In genomic region chr14:20029606-20030005, GRCm38 (mm10) we compare ENCODE assay signal across 28 mouse cellular contexts. TPM values are rescaled to one million over a fixed set of nuclear protein-coding genes. Genes with fewer than 3 reads are reported as not detected.
A peak's percentile ranks its signal among the peaks of the same experiment; 100 is the strongest.
DNase-seq lines count a peak whose midpoint lies in the region; ATAC-seq lines count a peak whose summit lies in the region.
"Had no signal": no experiment of that assay in that cellular context is flagged by ENCODE, and none has a peak within 500 bp of the region (broad histone marks: within the 10 kb centered on the region; RNA-seq: fewer than 3 reads in every experiment).

No protein-coding gene starts in this region.

- H3K4me3 ChIP-seq in forebrain, embryonic 10.5 days: no peak overlapping the region
- no peak overlapping the region for H3K4me3 ChIP-seq in forebrain, embryonic 16.5 days (replicated peaks; ENCODE audit: low read length)
- H3K4me3 ChIP-seq in hindbrain, embryonic 10.5 days: no peak overlapping the region
- no peak overlapping the region for H3K4me3 ChIP-seq in hindbrain, embryonic 16.5 days (ENCODE audit: low read length)
- H3K4me3 ChIP-seq: embryonic facial prominence, embryonic 13.5 days; embryonic facial prominence, embryonic 15.5 days; erythroblast, embryonic 14.5 days; forebrain, embryonic 12.5 days had no signal

- H3K4me2 ChIP-seq in forebrain, embryonic 16.5 days (ENCODE audit: low read length): no peak overlapping the region
- no peak overlapping the region for H3K4me2 ChIP-seq in hindbrain, embryonic 16.5 days (ENCODE audit: low read length)
- H3K4me2 ChIP-seq: embryonic facial prominence, embryonic 13.5 days; embryonic facial prominence, embryonic 15.5 days; forebrain, embryonic 12.5 days had no signal

- no peaks in the 10 kb centered on the region for H3K9me3 ChIP-seq in forebrain, embryonic 10.5 days
- no peaks in the 10 kb centered on the region for H3K9me3 ChIP-seq in forebrain, embryonic 16.5 days (ENCODE audit: control insufficient read depth, low read length)
- no peaks in the 10 kb centered on the region for H3K9me3 ChIP-seq in hindbrain, embryonic 10.5 days
- H3K9me3 ChIP-seq in hindbrain, embryonic 16.5 days (ENCODE audit: control insufficient read depth, low read length): no peaks in the 10 kb centered on the region
- H3K9me3 ChIP-seq: embryonic facial prominence, embryonic 13.5 days; embryonic facial prominence, embryonic 15.5 days; forebrain, embryonic 12.5 days; G1E had no signal

- no peak overlapping the region for H3K9ac ChIP-seq in forebrain, embryonic 16.5 days (replicated peaks; ENCODE audit: low read depth, low read length)
- no peak overlapping the region for H3K9ac ChIP-seq in hindbrain, embryonic 16.5 days (ENCODE audit: low read depth, low read length)
- H3K9ac ChIP-seq: embryonic facial prominence, embryonic 13.5 days; embryonic facial prominence, embryonic 15.5 days; forebrain, embryonic 12.5 days; forebrain, postnatal 0 days had no signal

- no peak for ATAC-seq in forebrain, embryonic 16.5 days
- no peak for ATAC-seq in hindbrain, embryonic 16.5 days
- ATAC-seq: activated CD4-positive, CD25-positive, alpha-beta regulatory T cell, adult 4 months; CD4-positive, CD25-positive, alpha-beta regulatory T cell, adult 4 months; forebrain, embryonic 14.5 days; forebrain, postnatal 0 days; Patski had no signal

- peaks cover 19% of the 10 kb centered on the region for H3K4me1 ChIP-seq in forebrain, embryonic 10.5 days
- no peaks in the 10 kb centered on the region for H3K4me1 ChIP-seq in forebrain, embryonic 16.5 days (replicated peaks; ENCODE audit: control insufficient read depth, insufficient read depth, low read length)
- H3K4me1 ChIP-seq in hindbrain, embryonic 10.5 days (replicated peaks): peaks cover 11% of the 10 kb centered on the region
- no peaks in the 10 kb centered on the region for H3K4me1 ChIP-seq in hindbrain, embryonic 16.5 days (ENCODE audit: control insufficient read depth, insufficient read depth, low read depth, low read length)
- H3K4me1 ChIP-seq: embryonic facial prominence, embryonic 15.5 days; forebrain, embryonic 12.5 days had no signal

- DNase-seq in forebrain, embryonic 10.5 days (ENCODE audit: extremely low spot score, low spot score): no peak
- DNase-seq in hindbrain, embryonic 10.5 days (ENCODE audit: low spot score): no peak
- peak; percentile 82 for DNase-seq in R1 (ENCODE audit: low read depth, low spot score)
- DNase-seq in cerebellum, adult 9-10 months: no peak
- DNase-seq in retina, postnatal 1 day: no peak
- DNase-seq: adrenal gland, adult 8-10 months; adrenal gland, postnatal 14 days; adrenal gland, postnatal 36 days; B cell, adult 2 months; cerebellum, adult 11-12 months; cerebellum, adult 2 months; cerebellum, adult 9-11 months; cerebellum, postnatal 14 days; cerebellum, postnatal 36 days; embryo, embryonic 11 days; forebrain, postnatal 0 days had no signal

- H3K27me3 ChIP-seq in forebrain, embryonic 10.5 days (ENCODE audit: poor library complexity, severe bottlenecking): no peaks in the 10 kb centered on the region
- H3K27me3 ChIP-seq in forebrain, embryonic 16.5 days (replicated peaks; ENCODE audit: control insufficient read depth, insufficient read depth, low read length): no peaks in the 10 kb centered on the region
- H3K27me3 ChIP-seq in hindbrain, embryonic 10.5 days (ENCODE audit: insufficient read depth, poor library complexity, severe bottlenecking): no peaks in the 10 kb centered on the region
- no peaks in the 10 kb centered on the region for H3K27me3 ChIP-seq in hindbrain, embryonic 16.5 days (replicated peaks; ENCODE audit: control insufficient read depth, insufficient read depth, low read length)
- H3K27me3 ChIP-seq: CH12.LX; embryonic facial prominence, embryonic 13.5 days; embryonic facial prominence, embryonic 15.5 days; forebrain, embryonic 12.5 days; Patski had no signal

- 22% methylated on average over 3 of the region's 3 CpGs for WGBS in forebrain, embryonic 10.5 days
- WGBS in forebrain, embryonic 16.5 days: 18% methylated on average over 3 of the region's 3 CpGs
- 15% methylated on average over 3 of the region's 3 CpGs for WGBS in hindbrain, embryonic 10.5 days
- WGBS in hindbrain, embryonic 16.5 days: 15% methylated on average over 3 of the region's 3 CpGs

- H3K36me3 ChIP-seq in forebrain, embryonic 10.5 days (replicated peaks): no peaks in the 10 kb centered on the region
- no peaks in the 10 kb centered on the region for H3K36me3 ChIP-seq in forebrain, embryonic 16.5 days (ENCODE audit: control insufficient read depth, insufficient read depth)
- H3K36me3 ChIP-seq in hindbrain, embryonic 10.5 days: no peaks in the 10 kb centered on the region
- H3K36me3 ChIP-seq in hindbrain, embryonic 16.5 days (ENCODE audit: control insufficient read depth, insufficient read depth, low read length): no peaks in the 10 kb centered on the region
- H3K36me3 ChIP-seq: embryonic facial prominence, embryonic 13.5 days; embryonic facial prominence, embryonic 15.5 days; forebrain, embryonic 12.5 days; G1E had no signal

- H3K27ac ChIP-seq in forebrain, embryonic 10.5 days: peak overlapping the region; percentile 60
- H3K27ac ChIP-seq in forebrain, embryonic 16.5 days (ENCODE audit: low read length): no peak overlapping the region
- H3K27ac ChIP-seq in hindbrain, embryonic 10.5 days: peak overlapping the region; percentile 23
- no peak overlapping the region for H3K27ac ChIP-seq in hindbrain, embryonic 16.5 days (ENCODE audit: low read depth, low read length)
- H3K27ac ChIP-seq: embryonic facial prominence, embryonic 13.5 days; embryonic facial prominence, embryonic 15.5 days; forebrain, embryonic 12.5 days had no signal

RNA-seq across cellular contexts. Expression of gene Gng2, which starts 52.2 kb away (rescaled TPM):
- polyA plus RNA-seq in forebrain, embryonic 10.5 days (2016; fragmentation: Nextera tagmentation; extraction: Ambion mirVana): 81.0 and 86.1 TPM in 2 replicates
- polyA plus RNA-seq in forebrain, embryonic 16.5 days (2015; fragmentation: Nextera tagmentation; extraction: Ambion mirVana): 491 and 498 TPM in 2 replicates
- 105 and 141 TPM in 2 replicates for polyA plus RNA-seq in hindbrain, embryonic 10.5 days (2016; fragmentation: Nextera tagmentation; extraction: Ambion mirVana)
- 362 and 384 TPM in 2 replicates for polyA plus RNA-seq in hindbrain, embryonic 16.5 days (2015; fragmentation: Nextera tagmentation; extraction: Ambion mirVana)
- polyA plus RNA-seq: erythroblast, embryonic 14.5 days had no signal

Comparison
In these comparisons a context has a peak if more than half of its experiments do, and no peak if none do; other contexts are left out.
1. H3K27ac ChIP-seq: peak in forebrain, embryonic 10.5 days (single experiment) and hindbrain, embryonic 10.5 days (single experiment); none in forebrain, embryonic 16.5 days (single experiment) and hindbrain, embryonic 16.5 days (single experiment).